Mouse (Mus musculus) megakaryocyte, embryonic 14.5 days (primary cell): ENCODE measurements at regions not wholly inside any gene's neighbourhood (a gene's known extent, or its start where the extent isn't known, plus 50 kb on each side); places are given as distances from the start of the nearest gene placed in this dataset.

Experiments
- FLI1 ChIP-seq: IDR thresholded peaks from 2 replicates; pipeline ENCODE4 v1.6.1; 2012; ENCODE audit warnings: low read length, inconsistent platforms, mixed read lengths
- GATA1 ChIP-seq: IDR thresholded peaks from 3 replicates; pipeline ENCODE4 v1.6.1; 2012; ENCODE audit warnings: mixed read lengths, low read length, inconsistent platforms, borderline replicate concordance

DNA sequence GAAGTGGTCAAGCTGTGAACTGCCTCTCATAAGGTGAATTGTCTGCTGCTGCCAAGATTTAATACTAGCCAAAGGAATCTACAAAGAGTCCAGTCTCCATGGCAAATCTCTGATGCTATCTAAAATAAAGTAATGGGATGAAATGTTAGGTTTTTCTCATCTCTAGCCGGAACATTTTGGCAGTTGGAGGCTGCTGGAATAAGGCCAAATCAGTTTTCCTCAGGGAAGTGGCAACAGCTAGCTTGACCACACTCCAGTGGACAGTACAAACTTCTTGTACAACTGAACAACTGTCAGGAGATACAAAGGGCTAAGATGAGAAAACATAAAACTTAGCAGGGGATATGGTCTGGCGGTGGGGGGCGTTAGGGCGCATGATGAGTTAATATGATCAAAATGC is 234.3 kb upstream of the Adamts16 start:
- TF ChIP-seq GATA1 (no peak), FLI1 (no peak)
